Mouse (Mus musculus) MEL (cell line): Measurements from ENCODE around the gene Tuba3b.

Experiments used
- CHD2 ChIP-seq: IDR thresholded peaks from 2 replicates; pipeline ENCODE4 v1.6.1; 2011; ENCODE audit warnings: low read length, improper control_type of control experiment
- CTCF ChIP-seq, 3 experiments: IDR thresholded peaks in 2 of 3; conservative IDR thresholded peaks in 1 of 3; 2 replicates each; pipeline ENCODE4 v1.5.1; 2011 to 2012; ENCODE audit warnings: low read length in 3 of 3, low read depth in 2 of 3, mild to moderate bottlenecking in 2 of 3, improper control_type of control experiment in 1 of 3, inconsistent platforms in 1 of 3, mixed read lengths in 1 of 3, moderate library complexity in 1 of 3; ENCODE audit not compliant: control insufficient read depth in 1 of 3, insufficient read depth in 1 of 3, poor library complexity in 1 of 3, severe bottlenecking in 1 of 3
- EP300 ChIP-seq, 2 experiments: IDR thresholded peaks; 2 replicates each; pipeline ENCODE4 v1.6.1; 2011; ENCODE audit warnings: improper control_type of control experiment in 2 of 2, low read length in 2 of 2, low read depth in 1 of 2, mild to moderate bottlenecking in 1 of 2
- KAT2A ChIP-seq: conservative IDR thresholded peaks from 2 replicates; pipeline ENCODE4 v1.6.1; 2012; ENCODE audit warnings: low read depth, low read length, improper control_type of control experiment, inconsistent platforms
- MAX ChIP-seq: IDR thresholded peaks from 2 replicates; pipeline ENCODE4 v1.6.1; 2011; ENCODE audit warnings: low read length, improper control_type of control experiment
- POLR2A ChIP-seq, 2 experiments: IDR thresholded peaks; 2 replicates each; pipeline ENCODE4 v1.6.1; 2011 to 2012; ENCODE audit warnings: low read length in 2 of 2, mild to moderate bottlenecking in 2 of 2, control low read depth in 1 of 2, improper control_type of control experiment in 1 of 2, low read depth in 1 of 2, moderate library complexity in 1 of 2; ENCODE audit not compliant: control insufficient read depth in 1 of 2, insufficient read depth in 1 of 2, poor library complexity in 1 of 2
- POLR2AphosphoS5 ChIP-seq: IDR thresholded peaks from 2 replicates; pipeline ENCODE4 v1.6.1; 2012; ENCODE audit warnings: low read depth, borderline replicate concordance, mild to moderate bottlenecking, inconsistent platforms, low read length, moderate library complexity, mixed read lengths
- TAL1 ChIP-seq: IDR thresholded peaks from 2 replicates; pipeline ENCODE4 v1.6.1; 2012; ENCODE audit warnings: mild to moderate bottlenecking, inconsistent platforms, low read length, moderate library complexity, mixed read lengths
- UBTF ChIP-seq: IDR thresholded peaks from 2 replicates; pipeline ENCODE4 v1.6.1; 2012; ENCODE audit warnings: low read depth, mild to moderate bottlenecking, inconsistent platforms, low read length, improper control_type of control experiment, moderate library complexity, borderline replicate concordance; ENCODE audit not compliant: insufficient read depth
- USF1 ChIP-seq: IDR thresholded peaks from 2 replicates; pipeline ENCODE4 v1.6.1; 2014; ENCODE audit warnings: low read depth, mild to moderate bottlenecking, inconsistent platforms, low read length, improper control_type of control experiment, moderate library complexity

- TF ChIP-seq TAL1, result no peak
- no peak for TF ChIP-seq POLR2A (IDR thresholded peaks at IDR 0.05; ENCODE audit: control insufficient read depth in 1 of 2, insufficient read depth in 1 of 2, low read depth in 1 of 2, low read length in 2 of 2, poor library complexity in 1 of 2)
- no peak for TF ChIP-seq CHD2
- no peak for TF ChIP-seq KAT2A
- no peak for TF ChIP-seq EP300 (IDR thresholded peaks at IDR 0.05; ENCODE audit: low read depth in 1 of 2, low read length in 2 of 2)
- no peak for TF ChIP-seq UBTF
- no peak for TF ChIP-seq MAX
- TF ChIP-seq USF1, result no peak
- no peak for TF ChIP-seq CTCF (IDR thresholded peaks at IDR 0.05 in 2 of 3, conservative IDR thresholded peaks at IDR 0.05 in 1 of 3; ENCODE audit: control insufficient read depth in 1 of 3, insufficient read depth in 1 of 3, low read depth in 2 of 3, low read length in 3 of 3, poor library complexity in 1 of 3, severe bottlenecking in 1 of 3)
- TF ChIP-seq POLR2AphosphoS5, result no peak
Observed at GRCm38 (mm10) chr6:145593991-145594390, 21.6 kb upstream of the Tuba3b start.
